Mouse (Mus musculus): ENCODE data around the gene Pcnx2.

- TF ChIP-seq CTCF (IDR thresholded peaks at IDR 0.05) (no peak), POLR2A (IDR thresholded peaks at IDR 0.05; ENCODE audit: insufficient read depth, low read depth, low read length) (no peak), EP300 (IDR thresholded peaks at IDR 0.05; ENCODE audit: insufficient read depth, low read depth, low read length) (no peak)
These were observed 54.8 kb downstream of the Pcnx2 start for GRCm38 (mm10) chr8:125843122-125843836.

Measured in heart, adult 2 months (tissue).